In genomic region chr5:125111137-125111536, GRCm38 (mm10) we compare ENCODE assay signal across 9 mouse cellular contexts.
A peak's percentile ranks its signal among the peaks of the same experiment; 100 is the strongest.
DNase-seq lines count a peak whose midpoint lies in the region; ATAC-seq lines count a peak whose summit lies in the region.
"Had no signal": no experiment of that assay in that cellular context is flagged by ENCODE, and none has a peak within 500 bp of the region (broad histone marks: within the 10 kb centered on the region; RNA-seq: fewer than 3 reads in every experiment).

No protein-coding gene starts in this region.

- H3K4me2 ChIP-seq in hindbrain, embryonic 15.5 days, result no peak overlapping the region

- H3K27me3 ChIP-seq in hindbrain, embryonic 15.5 days, result no peaks in the 10 kb centered on the region
- H3K27me3 ChIP-seq: Patski had no signal

- peaks cover 27% of the 10 kb centered on the region for H3K36me3 ChIP-seq in hindbrain, embryonic 15.5 days

- 0 out of 2 replicates have a peak overlapping the region, but pooled peaks have one; percentile 3 for H3K9ac ChIP-seq in hindbrain, embryonic 15.5 days

- peaks cover 38% of the 10 kb centered on the region for H3K4me1 ChIP-seq in hindbrain, embryonic 15.5 days (replicated peaks)

- ATAC-seq in hindbrain, embryonic 15.5 days (ENCODE audit: low FRiP score, low read depth), result peak; percentile 32; the same call in 1 of the 2 replicates
- ATAC-seq in megakaryocyte progenitor cell, adult 5-6 weeks (replicated peaks; ENCODE audit: poor library complexity), result 0 out of 2 replicates have a peak, but pooled peaks have one; percentile 27
- no peak for ATAC-seq in erythroid progenitor cell, adult 5-6 weeks (replicated peaks; ENCODE audit: low FRiP score, poor library complexity, severe bottlenecking)
- ATAC-seq: Patski had no signal

- no peak overlapping the region for H3K4me3 ChIP-seq in hindbrain, embryonic 15.5 days

- peak; percentile 54 for DNase-seq in layer of hippocampus, adult 11-12 months (ENCODE audit: low spot score)
- no peak for DNase-seq in layer of hippocampus, adult 8-10 months (ENCODE audit: low spot score in 2 of 2)
- DNase-seq in adipocyte (ENCODE audit: low spot score), result peak; percentile 31
- DNase-seq in gastrocnemius, adult 8-10 months (ENCODE audit: low spot score in 2 of 2), result peak; percentile 71 to 74
- DNase-seq in spleen, postnatal 4 days (ENCODE audit: low spot score in 2 of 2), result no peak

- 33% methylated on average over 6 of the region's 6 CpGs for WGBS in hindbrain, embryonic 15.5 days

- no peaks in the 10 kb centered on the region for H3K9me3 ChIP-seq in hindbrain, embryonic 15.5 days

- peak overlapping the region; percentile 81 for H3K27ac ChIP-seq in hindbrain, embryonic 15.5 days (replicated peaks)

Comparison
In these comparisons a context has a peak if more than half of its experiments do, and no peak if none do; other contexts are left out.
1. DNase-seq: peak in layer of hippocampus, adult 11-12 months (single experiment), adipocyte (single experiment) and gastrocnemius, adult 8-10 months (2 of 2); none in layer of hippocampus, adult 8-10 months (0 of 2) and spleen, postnatal 4 days (0 of 2).